Mouse (Mus musculus): ENCODE measurements at regions not wholly inside any gene's neighbourhood (a gene's known extent, or its start where the extent isn't known, plus 50 kb on each side); places are given as distances from the start of the nearest gene placed in this dataset.

DNA sequence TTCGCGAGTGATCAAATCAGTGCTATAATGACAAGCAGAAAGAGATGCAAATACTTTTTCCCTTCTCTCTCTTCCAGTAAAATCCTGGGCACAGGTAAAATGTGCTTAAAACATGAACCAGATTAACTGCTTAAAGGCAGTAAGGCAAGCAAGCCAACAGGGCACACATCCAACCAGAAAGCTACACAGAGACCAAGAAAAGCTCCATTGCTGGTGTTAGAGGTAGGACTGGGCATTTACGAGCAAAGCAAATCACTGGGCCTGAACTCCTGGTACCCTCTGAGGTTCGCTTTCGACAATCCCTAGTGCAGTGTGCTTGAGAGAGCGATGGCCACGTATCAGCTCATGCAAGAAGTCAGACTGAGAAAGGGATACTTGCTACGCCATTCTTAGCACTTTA is 528.8 kb downstream of the Nfib start:
- Histone ChIP-seq H3K27ac (ENCODE audit: insufficient read depth, low read depth, low read length, poor library complexity, severe bottlenecking) (no peak overlapping the region), H3K4me1 (ENCODE audit: control insufficient read depth in 2 of 2, insufficient read depth in 2 of 2, low read length in 2 of 2, poor library complexity in 1 of 2) (no peaks in the 10 kb centered on the region), H3K9ac (ENCODE audit: insufficient read depth, low read depth, low read length, poor library complexity, severe bottlenecking) (no peak overlapping the region), H3K4me3 (ENCODE audit: insufficient read depth in 1 of 2, low read depth in 1 of 2, low read length in 2 of 2, poor library complexity in 1 of 2, severe bottlenecking in 1 of 2) (no peak overlapping the region), H3K36me3 (ENCODE audit: control insufficient read depth, insufficient read depth, low read length, poor library complexity, severe bottlenecking) (no peaks in the 10 kb centered on the region), H3K9me3 (ENCODE audit: control insufficient read depth, insufficient read depth, low read depth, low read length) (no peaks in the 10 kb centered on the region)
- no peak for DNase-seq (ENCODE audit: low read depth, low spot score)
- no peak for TF ChIP-seq ZC3H11A (IDR thresholded peaks at IDR 0.05; ENCODE audit: borderline replicate concordance, low read depth, low read length)
- no peak for TF ChIP-seq CHD2 (IDR thresholded peaks at IDR 0.05; ENCODE audit: low read depth, low read length)
- no peak for TF ChIP-seq MAFK (IDR thresholded peaks at IDR 0.05; ENCODE audit: insufficient read depth, low read depth, low read length)
- TF ChIP-seq ZNF384 (IDR thresholded peaks at IDR 0.05; ENCODE audit: low read depth, low read length), result no peak
- TF ChIP-seq HCFC1 (IDR thresholded peaks at IDR 0.05; ENCODE audit: borderline replicate concordance, insufficient read depth, low read length), result no peak
- in situ Hi-C loops (cut with MboI; ENCODE audit: low sequenced_read_pairs in 2 of 2, unreplicated experiment in 2 of 2), result no loop called here

GRCm38 (mm10) chr4:82173461-82174085 is 532.0 kb downstream of the Nfib start:
- in situ Hi-C loops (cut with MboI; ENCODE audit: low sequenced_read_pairs in 2 of 2, unreplicated experiment in 2 of 2), result no loop called here
- H3K4me1 ChIP-seq (ENCODE audit: control insufficient read depth in 2 of 2, insufficient read depth in 2 of 2, low read length in 2 of 2, poor library complexity in 1 of 2), result no peaks in the 10 kb centered on the region
- no peak overlapping the region for H3K27ac ChIP-seq (ENCODE audit: insufficient read depth, low read depth, low read length, poor library complexity, severe bottlenecking)
- H3K4me3 ChIP-seq (ENCODE audit: insufficient read depth in 1 of 2, low read depth in 1 of 2, low read length in 2 of 2, poor library complexity in 1 of 2, severe bottlenecking in 1 of 2), result no peak overlapping the region
- no peak for DNase-seq (ENCODE audit: low read depth, low spot score)
- no peak overlapping the region for H3K9ac ChIP-seq (ENCODE audit: insufficient read depth, low read depth, low read length, poor library complexity, severe bottlenecking)
- H3K9me3 ChIP-seq (ENCODE audit: control insufficient read depth, insufficient read depth, low read depth, low read length), result no peaks in the 10 kb centered on the region
- TF ChIP-seq MAFK (IDR thresholded peaks at IDR 0.05; ENCODE audit: insufficient read depth, low read depth, low read length) (no peak), ZNF384 (IDR thresholded peaks at IDR 0.05; ENCODE audit: low read depth, low read length) (no peak), ZC3H11A (IDR thresholded peaks at IDR 0.05; ENCODE audit: borderline replicate concordance, low read depth, low read length) (no peak), CHD2 (IDR thresholded peaks at IDR 0.05; ENCODE audit: low read depth, low read length) (no peak), HCFC1 (IDR thresholded peaks at IDR 0.05; ENCODE audit: borderline replicate concordance, insufficient read depth, low read length) (no peak)
- no peaks in the 10 kb centered on the region for H3K36me3 ChIP-seq (ENCODE audit: control insufficient read depth, insufficient read depth, low read length, poor library complexity, severe bottlenecking)

GRCm38 (mm10) chr4:82170930-82171329 is 534.6 kb downstream of the Nfib start:
- Histone ChIP-seq H3K36me3 (ENCODE audit: control insufficient read depth, insufficient read depth, low read length, poor library complexity, severe bottlenecking) (no peaks in the 10 kb centered on the region), H3K4me1 (ENCODE audit: control insufficient read depth in 2 of 2, insufficient read depth in 2 of 2, low read length in 2 of 2, poor library complexity in 1 of 2) (no peaks in the 10 kb centered on the region), H3K4me3 (ENCODE audit: insufficient read depth in 1 of 2, low read depth in 1 of 2, low read length in 2 of 2, poor library complexity in 1 of 2, severe bottlenecking in 1 of 2) (no peak overlapping the region), H3K27ac (ENCODE audit: insufficient read depth, low read depth, low read length, poor library complexity, severe bottlenecking) (no peak overlapping the region), H3K9ac (ENCODE audit: insufficient read depth, low read depth, low read length, poor library complexity, severe bottlenecking) (no peak overlapping the region), H3K9me3 (ENCODE audit: control insufficient read depth, insufficient read depth, low read depth, low read length) (no peaks in the 10 kb centered on the region)
- no peak for TF ChIP-seq ZC3H11A (IDR thresholded peaks at IDR 0.05; ENCODE audit: borderline replicate concordance, low read depth, low read length)
- DNase-seq (ENCODE audit: low read depth, low spot score), result no peak
- in situ Hi-C loops (cut with MboI; ENCODE audit: low sequenced_read_pairs in 2 of 2, unreplicated experiment in 2 of 2), result no loop called here

- in situ Hi-C loops (cut with MboI; ENCODE audit: low sequenced_read_pairs in 2 of 2, unreplicated experiment in 2 of 2), result no loop called here
Measured at GRCm38 (mm10) chr4:82168032-82168431, 537.5 kb downstream of the Nfib start.

GRCm38 (mm10) chr4:82167396-82167795 is 538.2 kb downstream of the Nfib start:
- Histone ChIP-seq H3K36me3 (ENCODE audit: control insufficient read depth, insufficient read depth, low read length, poor library complexity, severe bottlenecking) (no peaks in the 10 kb centered on the region), H3K27ac (ENCODE audit: insufficient read depth, low read depth, low read length, poor library complexity, severe bottlenecking) (no peak overlapping the region), H3K9ac (ENCODE audit: insufficient read depth, low read depth, low read length, poor library complexity, severe bottlenecking) (no peak overlapping the region), H3K4me1 (ENCODE audit: control insufficient read depth in 2 of 2, insufficient read depth in 2 of 2, low read length in 2 of 2, poor library complexity in 1 of 2) (no peaks in the 10 kb centered on the region), H3K4me3 (ENCODE audit: insufficient read depth in 1 of 2, low read depth in 1 of 2, low read length in 2 of 2, poor library complexity in 1 of 2, severe bottlenecking in 1 of 2) (no peak overlapping the region), H3K9me3 (ENCODE audit: control insufficient read depth, insufficient read depth, low read depth, low read length) (no peaks in the 10 kb centered on the region)
- TF ChIP-seq ZC3H11A (IDR thresholded peaks at IDR 0.05; ENCODE audit: borderline replicate concordance, low read depth, low read length) (no peak), CHD2 (IDR thresholded peaks at IDR 0.05; ENCODE audit: low read depth, low read length) (no peak), MAFK (IDR thresholded peaks at IDR 0.05; ENCODE audit: insufficient read depth, low read depth, low read length) (no peak), HCFC1 (IDR thresholded peaks at IDR 0.05; ENCODE audit: borderline replicate concordance, insufficient read depth, low read length) (no peak), ZNF384 (IDR thresholded peaks at IDR 0.05; ENCODE audit: low read depth, low read length) (no peak)
- no peak for DNase-seq (ENCODE audit: low read depth, low spot score)
- in situ Hi-C loops (cut with MboI; ENCODE audit: low sequenced_read_pairs in 2 of 2, unreplicated experiment in 2 of 2), result no loop called here

More at GRCm38 (mm10) chr4:82168032-82168431, 537.5 kb downstream of the Nfib start:
- Histone ChIP-seq H3K4me1 (ENCODE audit: control insufficient read depth in 2 of 2, insufficient read depth in 2 of 2, low read length in 2 of 2, poor library complexity in 1 of 2) (no peaks in the 10 kb centered on the region), H3K9ac (ENCODE audit: insufficient read depth, low read depth, low read length, poor library complexity, severe bottlenecking) (no peak overlapping the region), H3K4me3 (ENCODE audit: insufficient read depth in 1 of 2, low read depth in 1 of 2, low read length in 2 of 2, poor library complexity in 1 of 2, severe bottlenecking in 1 of 2) (no peak overlapping the region), H3K36me3 (ENCODE audit: control insufficient read depth, insufficient read depth, low read length, poor library complexity, severe bottlenecking) (no peaks in the 10 kb centered on the region), H3K9me3 (ENCODE audit: control insufficient read depth, insufficient read depth, low read depth, low read length) (no peaks in the 10 kb centered on the region), H3K27ac (ENCODE audit: insufficient read depth, low read depth, low read length, poor library complexity, severe bottlenecking) (no peak overlapping the region)
- no peak for DNase-seq (ENCODE audit: low read depth, low spot score)
- TF ChIP-seq MAFK (IDR thresholded peaks at IDR 0.05; ENCODE audit: insufficient read depth, low read depth, low read length) (no peak), ZNF384 (IDR thresholded peaks at IDR 0.05; ENCODE audit: low read depth, low read length) (no peak), HCFC1 (IDR thresholded peaks at IDR 0.05; ENCODE audit: borderline replicate concordance, insufficient read depth, low read length) (no peak), ZC3H11A (IDR thresholded peaks at IDR 0.05; ENCODE audit: borderline replicate concordance, low read depth, low read length) (no peak), CHD2 (IDR thresholded peaks at IDR 0.05; ENCODE audit: low read depth, low read length) (no peak)
